Mouse (Mus musculus) gastrocnemius, postnatal 36 days (tissue): ENCODE data around the gene Cyth1. TPM values are rescaled to one million over a fixed set of nuclear protein-coding genes. Genes with fewer than 3 reads are reported as not detected.

Source experiments
- DNase-seq, 2 experiments: peaks; one replicate each; pipeline ENCODE4 v3.0.0; 2022
- intact Hi-C: fragments of 180-260 bp; cut with DNase I; formaldehyde crosslinking; loops from one replicate; pipeline ENCODE4 v1.15.1; 2025
- long read RNA-seq, 2 experiments: library from polyadenylated mRNA; stranded (forward); transcript quantifications; one replicate each; pipeline ENCODE4 v2.0.0; 2021
- total RNA-seq, 2 experiments: library from RNA; stranded (reverse); gene quantifications; 2 replicates each; pipeline ENCODE4 v1.2.3; 2021

Gene Cyth1
- 10 to 100 TPM; 33.5 to 34.7 TPM for total RNA-seq
- long read RNA-seq, experiment 1, partial matches to known transcripts: 1 of 18 reads
- long read RNA-seq, experiment 1, other reads (novel, unspliced or antisense): 17 of 18 reads
- long read RNA-seq, experiment 2, partial matches to known transcripts: 2 of 26 reads
- long read RNA-seq, experiment 2, other reads (novel, unspliced or antisense): 22 of 26 reads

GRCm38 (mm10) chr11:118248150-118249011 is at the start of gene Cyth1:
Gene Cyth1, minus strand, starts transcription at chr11:118248592.
- DNase-seq: peak; percentile 99 to 100
- intact Hi-C loops: no loop called here

- intact Hi-C loops: no loop called here
- no peak for DNase-seq
Measured at GRCm38 (mm10) chr11:118297967-118298366, 49.6 kb upstream of the Cyth1 start.

- intact Hi-C loops: no loop called here
Measured at GRCm38 (mm10) chr11:118295026-118295425, 46.6 kb upstream of the Cyth1 start.

GRCm38 (mm10) chr11:118292671-118293070 is 44.3 kb upstream of the Cyth1 start:
- intact Hi-C loops: no loop called here
- DNase-seq: no peak

More at GRCm38 (mm10) chr11:118295026-118295425, 46.6 kb upstream of the Cyth1 start:
- DNase-seq: no peak

- DNase-seq: peak; percentile 99
- intact Hi-C loops: no loop called here
Measured at GRCm38 (mm10) chr11:118289999-118290889, 41.9 kb upstream of the Cyth1 start, which contains the start of gene Usp36. Gene Usp36, minus strand, starts transcription at chr11:118290244.

- DNase-seq: no peak
- intact Hi-C loops: no loop called here
Measured at GRCm38 (mm10) chr11:118289562-118289961, 41.2 kb upstream of the Cyth1 start.

GRCm38 (mm10) chr11:118289037-118289511 is 40.7 kb upstream of the Cyth1 start:
- intact Hi-C loops: no loop called here
- DNase-seq: no peak

- intact Hi-C loops: no loop called here
- no peak for DNase-seq
Measured at GRCm38 (mm10) chr11:118287573-118287972, 39.2 kb upstream of the Cyth1 start.

GRCm38 (mm10) chr11:118286434-118286833 is 38.0 kb upstream of the Cyth1 start:
- no peak for DNase-seq
- intact Hi-C loops: no loop called here

GRCm38 (mm10) chr11:118285791-118286190 is 37.4 kb upstream of the Cyth1 start:
- intact Hi-C loops: no loop called here
- no peak for DNase-seq

GRCm38 (mm10) chr11:118280218-118280617 is 31.8 kb upstream of the Cyth1 start:
- intact Hi-C loops: no loop called here
- no peak for DNase-seq

GRCm38 (mm10) chr11:118276328-118276727 is 27.9 kb upstream of the Cyth1 start:
- intact Hi-C loops: no loop called here
- DNase-seq: no peak

- intact Hi-C loops: no loop called here
- DNase-seq: no peak
Measured at GRCm38 (mm10) chr11:118275092-118275491, 26.7 kb upstream of the Cyth1 start.

- intact Hi-C loops: loop anchor here (5.0 kb wide), 2 partner anchors 168 to 188 kb away; no protein-coding TSS in a partner anchor
- no peak for DNase-seq
Measured at GRCm38 (mm10) chr11:118269827-118270226, 21.4 kb upstream of the Cyth1 start.

GRCm38 (mm10) chr11:118266666-118267046 is 18.3 kb upstream of the Cyth1 start:
- no peak for DNase-seq
- intact Hi-C loops: loop anchor here (5.0 kb wide), 1 partner anchor 164 kb away; no protein-coding TSS in a partner anchor

- intact Hi-C loops: loop anchor here (5.0 kb wide), 1 partner anchor 164 kb away; no protein-coding TSS in a partner anchor
- no peak for DNase-seq
Measured at GRCm38 (mm10) chr11:118266044-118266665, 17.8 kb upstream of the Cyth1 start.

- intact Hi-C loops: loop anchor here (5.0 kb wide), 1 partner anchor 163 kb away; no protein-coding TSS in a partner anchor
- no peak for DNase-seq
Measured at GRCm38 (mm10) chr11:118265621-118266020, 17.2 kb upstream of the Cyth1 start.

GRCm38 (mm10) chr11:118263146-118263545 is 14.8 kb upstream of the Cyth1 start:
- intact Hi-C loops: no loop called here

GRCm38 (mm10) chr11:118260081-118260480 is 11.7 kb upstream of the Cyth1 start:
- DNase-seq: no peak
- intact Hi-C loops: no loop called here

More at GRCm38 (mm10) chr11:118263146-118263545, 14.8 kb upstream of the Cyth1 start:
- no peak for DNase-seq

- intact Hi-C loops: no loop called here
- no peak for DNase-seq
Measured at GRCm38 (mm10) chr11:118259580-118259979, 11.2 kb upstream of the Cyth1 start.
